Mouse (Mus musculus): ENCODE measurements around the gene Mpp2. TPM values are rescaled to one million over a fixed set of nuclear protein-coding genes. Genes with fewer than 3 reads are reported as not detected.

Gene Mpp2
- polyA plus RNA-seq, 1 experiment = 17.7 TPM

DNA sequence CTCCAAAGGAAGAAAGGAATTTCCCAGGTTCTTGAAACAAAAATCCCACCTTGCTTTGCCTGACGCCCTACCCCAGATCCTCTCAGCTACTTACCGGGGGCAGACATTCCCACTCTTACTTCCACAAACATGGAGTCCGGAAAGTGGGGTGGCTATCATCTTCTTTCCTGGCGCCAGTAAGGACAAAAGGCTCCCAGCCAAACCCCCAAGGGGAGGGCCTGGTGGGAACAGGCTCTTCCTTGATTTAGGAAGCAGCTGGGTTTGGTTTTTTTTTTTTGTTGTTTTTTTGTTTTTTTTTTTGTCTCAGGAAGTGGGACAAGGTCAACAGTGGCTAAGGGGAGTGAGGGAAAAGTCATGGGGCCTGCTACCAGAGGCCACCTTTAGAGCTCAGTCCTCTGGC is 36.8 kb downstream of the Mpp2 start:
- no peak for TF ChIP-seq GATA1 (IDR thresholded peaks at IDR 0.05; ENCODE audit: low read length)

GRCm38 (mm10) chr11:102049875-102050482 is 38.3 kb downstream of the Mpp2 start:
- TF ChIP-seq GATA1 (IDR thresholded peaks at IDR 0.05; ENCODE audit: low read length) = no peak

DNA sequence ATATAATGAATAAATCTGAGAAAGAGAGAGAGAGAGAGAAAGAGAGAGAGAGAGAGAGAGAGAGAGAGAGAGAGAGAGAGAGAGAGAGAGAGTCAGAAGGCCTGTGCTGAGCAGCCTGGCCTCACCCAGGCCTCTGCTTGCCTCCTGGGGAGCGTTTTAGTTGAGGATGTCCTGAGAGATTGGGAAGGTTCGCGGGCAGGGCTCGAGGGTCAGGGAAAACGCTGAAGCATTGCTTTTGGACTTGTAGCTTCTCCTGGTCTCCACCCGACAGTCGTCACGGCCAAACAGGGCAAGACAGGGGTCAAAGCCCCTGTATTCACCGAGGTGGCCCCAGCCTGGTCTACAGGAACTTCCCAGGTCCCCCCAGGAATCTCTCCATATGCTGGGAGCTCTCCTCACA is 41.7 kb downstream of the Mpp2 start:
- no peak for TF ChIP-seq GATA1 (IDR thresholded peaks at IDR 0.05; ENCODE audit: low read length)

DNA sequence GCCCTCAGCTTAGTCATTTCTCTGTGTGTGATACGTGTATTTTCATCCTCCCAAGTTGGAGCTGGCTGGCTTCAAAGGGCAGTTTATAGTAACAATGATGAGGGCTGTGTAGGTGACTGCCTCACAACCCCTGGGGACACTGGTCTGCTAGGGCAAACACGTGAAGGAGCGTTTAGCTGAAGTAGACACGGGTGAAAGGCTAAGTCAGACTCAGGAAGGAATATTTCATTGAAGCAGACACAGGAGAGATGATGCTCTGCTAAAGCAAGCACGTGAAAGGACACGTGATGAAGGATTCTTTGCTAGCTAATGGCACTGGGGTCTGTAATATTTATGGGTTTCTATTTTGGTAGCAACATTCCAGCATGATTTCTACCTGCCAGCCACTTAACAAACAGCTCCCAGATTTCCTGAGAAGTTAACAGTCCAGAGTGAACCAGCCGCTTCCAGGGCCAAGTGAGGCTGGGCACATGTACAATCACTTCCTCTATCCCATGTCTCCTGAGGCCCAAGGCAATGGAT is 43.6 kb downstream of the Mpp2 start:
- TF ChIP-seq GATA1 (IDR thresholded peaks at IDR 0.05; ENCODE audit: low read length) = no peak

- TF ChIP-seq GATA1 (IDR thresholded peaks at IDR 0.05; ENCODE audit: low read length) = no peak
Measured at GRCm38 (mm10) chr11:102043381-102043780, 44.9 kb downstream of the Mpp2 start.

- no peak for TF ChIP-seq GATA1 (IDR thresholded peaks at IDR 0.05; ENCODE audit: low read length)
Measured at GRCm38 (mm10) chr11:102042971-102043370, 45.3 kb downstream of the Mpp2 start.

DNA sequence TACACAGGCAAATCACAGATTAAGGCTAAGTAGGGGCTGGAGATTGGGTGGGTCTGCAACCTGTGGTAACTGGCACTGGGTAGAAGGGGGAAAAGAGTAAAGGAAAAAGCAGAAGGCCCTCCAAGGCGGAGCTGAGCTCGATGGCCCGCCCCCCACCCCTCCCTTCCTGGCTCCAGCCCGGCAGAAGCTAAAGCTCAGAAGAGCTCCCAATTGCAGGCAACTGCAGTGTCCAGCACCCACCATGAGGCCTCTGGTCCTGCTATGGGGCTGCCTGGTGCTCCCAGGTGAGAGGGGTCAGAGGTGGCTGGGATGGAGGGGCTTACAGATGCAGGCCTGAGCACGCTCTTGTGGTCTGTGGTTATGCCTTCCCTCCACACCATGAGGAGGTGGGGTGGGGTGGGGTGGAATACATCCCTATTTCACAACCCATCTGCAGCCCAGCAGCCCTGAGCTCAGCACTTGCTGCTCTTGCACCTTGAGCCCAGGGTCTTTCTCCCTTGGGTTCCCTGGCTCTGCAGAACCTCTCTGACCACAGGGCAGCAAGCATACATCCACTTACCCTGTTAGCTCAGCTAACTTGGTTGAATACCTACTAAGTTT is 46.9 kb downstream of the Mpp2 start, which contains the start of gene Cd300lg:
Cd300lg (plus strand) TSS at position 160 of the 600 bp plus-strand sequence.
- no peak for TF ChIP-seq GATA1 (IDR thresholded peaks at IDR 0.05; ENCODE audit: low read length)

GRCm38 (mm10) chr11:102040646-102041045 is 47.7 kb downstream of the Mpp2 start:
- TF ChIP-seq GATA1 (IDR thresholded peaks at IDR 0.05; ENCODE audit: low read length) = no peak

DNA sequence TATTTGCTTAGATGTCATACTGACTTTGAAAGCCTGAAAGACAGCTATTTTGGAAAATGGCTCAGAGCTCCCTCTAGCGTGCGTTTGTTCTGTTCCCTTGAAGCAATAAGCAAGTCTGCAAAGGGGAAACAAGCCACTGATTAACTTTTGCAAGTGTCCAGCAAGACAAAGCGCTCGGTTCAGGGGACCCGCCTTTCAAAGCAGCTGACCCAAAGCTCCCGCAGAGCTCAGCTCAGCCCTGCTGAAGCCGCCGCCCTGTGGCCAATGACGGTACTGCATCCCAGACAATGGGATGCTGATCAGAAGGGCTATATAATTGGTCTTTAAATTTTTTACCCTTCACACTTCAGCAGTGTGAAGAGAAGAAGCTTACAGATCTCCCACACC is 48.2 kb downstream of the Mpp2 start:
- TF ChIP-seq GATA1 (IDR thresholded peaks at IDR 0.05; ENCODE audit: low read length) = no peak

GRCm38 (mm10) chr11:102039487-102040137 is 48.7 kb downstream of the Mpp2 start:
- TF ChIP-seq GATA1 (IDR thresholded peaks at IDR 0.05; ENCODE audit: low read length) = no peak

DNA sequence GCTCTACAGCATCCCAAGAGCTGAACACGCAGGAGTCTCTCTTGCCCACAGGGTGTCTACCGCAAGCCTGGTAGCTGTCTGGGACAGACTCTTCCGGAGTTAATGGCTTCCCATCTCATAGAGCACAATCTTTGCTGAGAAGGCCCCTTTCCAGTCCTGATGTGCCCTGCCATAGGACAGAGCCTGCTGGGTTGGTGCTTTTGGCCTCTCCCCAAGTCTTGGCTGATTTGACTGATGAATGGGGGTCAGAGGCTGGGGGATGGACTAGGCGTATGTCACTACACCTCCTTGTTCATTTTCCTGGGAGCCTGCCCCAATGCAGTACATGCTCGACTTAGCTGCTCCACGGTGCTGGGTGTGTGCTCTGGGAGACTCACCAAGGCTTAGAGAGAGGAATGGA is 50.5 kb downstream of the Mpp2 start:
- no peak for TF ChIP-seq GATA1 (IDR thresholded peaks at IDR 0.05; ENCODE audit: low read length)

DNA sequence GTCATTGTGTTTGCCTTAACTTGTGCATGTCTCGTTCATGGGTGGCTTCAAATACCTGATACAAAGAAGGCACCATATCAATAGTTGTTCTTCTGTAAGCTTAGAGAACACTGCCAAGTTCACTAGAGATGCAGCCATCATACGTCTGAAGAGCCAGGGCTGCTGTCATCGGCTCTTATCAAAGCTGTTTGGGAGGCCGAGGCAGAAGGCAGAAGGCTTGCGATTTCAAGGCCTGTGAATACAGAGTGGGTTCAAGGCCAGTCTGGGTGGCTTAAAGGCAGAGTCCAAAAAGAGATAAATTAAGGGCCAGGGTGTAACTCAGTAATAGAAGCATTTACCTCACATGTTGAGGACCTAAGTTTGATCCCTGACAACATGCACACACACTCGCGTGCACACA is 52.0 kb downstream of the Mpp2 start:
- no peak for TF ChIP-seq GATA1 (IDR thresholded peaks at IDR 0.05; ENCODE audit: low read length)

DNA sequence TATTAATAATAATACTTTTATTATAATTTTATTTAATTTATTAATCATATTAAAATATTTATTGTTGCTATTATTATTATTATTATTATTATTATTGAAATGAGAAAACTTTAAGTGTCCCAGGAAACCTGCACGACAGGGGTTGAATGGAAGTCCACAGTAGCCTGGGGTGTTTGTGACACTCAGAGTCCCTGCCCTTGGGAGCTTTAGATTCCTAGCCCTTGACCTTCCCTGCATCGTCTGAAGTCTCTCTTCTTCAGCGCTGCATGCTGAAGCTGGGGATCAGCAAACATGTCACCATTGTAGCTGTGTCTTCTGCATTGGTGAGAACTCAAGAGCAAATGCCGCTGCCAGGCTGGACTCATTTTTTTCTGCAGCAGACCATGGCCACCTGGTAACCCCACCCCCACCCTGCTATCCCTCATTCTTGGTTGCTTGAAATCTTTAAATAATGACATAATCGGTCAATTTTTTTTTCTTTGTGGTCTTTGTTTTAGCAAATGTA is 52.8 kb downstream of the Mpp2 start:
- TF ChIP-seq GATA1 (IDR thresholded peaks at IDR 0.05; ENCODE audit: low read length) = no peak

GRCm38 (mm10) chr11:102034887-102035286 is 53.4 kb downstream of the Mpp2 start:
- no peak for TF ChIP-seq GATA1 (IDR thresholded peaks at IDR 0.05; ENCODE audit: low read length)

GRCm38 (mm10) chr11:102033055-102033591 is 55.2 kb downstream of the Mpp2 start:
- no peak for TF ChIP-seq GATA1 (IDR thresholded peaks at IDR 0.05; ENCODE audit: low read length)

DNA sequence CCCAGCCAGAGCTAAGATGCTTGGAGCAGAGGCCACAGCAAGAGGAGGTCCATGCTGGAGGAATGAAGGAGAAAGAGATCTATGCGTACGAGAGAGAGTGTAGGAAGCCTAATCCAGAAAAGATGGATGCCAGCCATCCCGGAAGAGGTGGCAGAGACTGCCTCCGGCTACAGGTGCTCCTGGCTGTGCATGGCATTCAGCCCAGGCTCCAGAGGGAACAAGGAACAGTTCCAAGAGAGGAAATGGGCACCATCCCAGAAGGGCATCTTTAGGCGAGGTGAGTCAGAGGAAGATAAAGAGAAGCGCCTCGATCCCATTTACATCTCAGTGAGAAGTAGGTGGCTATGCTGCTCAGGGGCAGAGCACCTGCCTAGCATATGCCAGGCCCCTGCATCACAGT is 57.2 kb downstream of the Mpp2 start:
- no peak for TF ChIP-seq GATA1 (IDR thresholded peaks at IDR 0.05; ENCODE audit: low read length)
